Mouse (Mus musculus) c-Kit-positive CD71-positive TER-119-negative erythroid progenitor cells, embryonic 14.5 days (primary cell): ENCODE measurements around the gene Elf2.

Experiments used
- DNase-seq: peaks from one replicate; pipeline ENCODE4 v3.0.0-alpha.2; 2013; ENCODE audit warnings: low read depth

Elf2 gene

DNA sequence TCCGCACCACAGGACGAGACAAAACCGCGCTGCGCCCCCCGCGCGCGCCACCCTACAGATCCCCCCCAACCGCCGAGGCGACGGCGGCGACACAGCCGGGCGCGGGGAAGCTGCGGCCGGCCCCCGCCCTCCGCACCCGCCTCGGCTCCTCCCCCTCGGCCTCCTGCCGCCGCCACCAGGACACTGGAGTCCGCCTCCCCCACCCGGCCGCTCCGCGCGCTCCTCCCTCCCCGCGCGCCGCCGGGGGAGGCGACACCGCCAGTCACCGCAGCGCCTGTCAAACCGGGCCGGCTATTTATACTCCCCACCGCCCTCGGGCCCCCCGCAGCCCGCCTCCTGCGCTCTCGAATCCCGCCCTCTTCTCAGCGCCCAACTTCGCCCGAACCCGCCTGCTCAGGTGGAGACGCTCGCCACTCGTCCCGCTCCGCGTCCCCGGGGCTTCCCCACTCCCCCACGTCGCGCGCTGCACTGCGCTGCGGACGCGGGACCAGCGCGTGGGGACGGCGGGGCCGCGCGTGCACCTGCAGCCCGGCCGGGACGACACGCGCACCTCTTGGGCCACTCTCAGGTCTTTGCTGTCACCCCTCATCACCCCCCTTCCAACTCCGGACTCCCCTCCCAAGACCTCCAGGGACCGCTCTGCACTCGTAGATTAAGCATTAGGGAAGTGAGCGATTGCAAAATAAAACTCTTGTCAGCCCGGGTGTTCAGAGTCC is at the start of gene Elf2:
Elf2 (minus strand) TSS at position 112 of the 716 bp plus-strand sequence.
- DNase-seq = peak; percentile 90

DNA sequence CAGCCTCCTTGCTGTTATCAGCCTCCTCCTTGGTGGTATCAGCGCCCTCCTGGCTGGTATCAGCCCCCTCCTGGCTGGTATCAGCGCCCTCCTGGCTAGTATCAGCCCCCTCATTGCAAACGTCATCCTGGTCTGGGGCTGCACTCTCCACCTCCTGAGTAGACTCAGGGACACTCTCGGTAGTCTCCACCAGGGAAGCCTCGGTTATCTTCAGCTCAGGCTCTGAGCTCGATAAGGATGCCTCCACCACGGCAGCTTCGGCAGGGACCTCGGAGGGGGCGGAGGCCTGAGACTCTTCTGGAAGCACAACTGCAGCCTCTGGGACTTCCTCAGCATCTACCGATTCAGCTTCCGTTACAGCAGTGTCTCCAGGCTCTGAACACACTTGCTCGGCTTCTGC is 48.4 kb upstream of the Elf2 start:
- DNase-seq = peak; percentile 74

DNA sequence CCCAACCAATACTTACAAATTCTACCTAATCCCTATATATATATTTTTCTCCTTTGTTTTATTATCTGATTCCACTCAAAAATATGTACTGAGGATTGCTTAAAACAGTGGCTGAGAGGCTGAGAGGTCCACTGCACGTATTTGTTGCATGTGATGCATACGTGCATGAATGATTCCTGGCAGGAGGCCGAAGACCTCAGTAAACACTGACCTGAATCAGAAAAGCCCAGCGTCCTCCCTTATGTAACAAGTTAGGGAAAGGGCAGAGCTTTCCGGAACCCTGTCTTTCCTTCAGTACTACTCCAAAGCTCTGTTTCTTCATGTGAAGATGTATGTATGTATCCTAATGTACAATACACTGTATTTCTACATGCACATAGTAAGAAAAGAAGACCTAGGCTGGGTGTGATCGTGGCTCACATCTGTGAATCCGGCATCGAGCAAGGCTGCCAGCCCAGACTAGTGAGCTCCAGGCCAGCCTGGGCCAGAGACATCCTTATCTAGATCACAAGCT is 47.5 kb upstream of the Elf2 start:
- no peak for DNase-seq

DNA sequence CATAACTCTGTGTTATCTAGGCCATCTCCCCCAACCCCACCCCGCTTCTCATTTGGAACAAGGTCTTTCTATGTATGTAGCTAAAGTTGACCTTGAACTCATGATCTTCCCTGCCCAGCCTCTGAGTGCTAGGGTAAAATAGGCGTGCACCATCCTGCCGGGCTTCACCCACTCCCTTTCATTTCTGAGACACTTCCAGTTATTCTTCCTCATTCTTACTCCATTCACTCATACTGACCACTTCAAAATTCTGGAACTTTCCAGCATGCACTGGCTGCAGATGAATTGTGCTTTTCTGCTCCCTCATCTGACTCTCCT is 46.6 kb upstream of the Elf2 start:
- no peak for DNase-seq

DNA sequence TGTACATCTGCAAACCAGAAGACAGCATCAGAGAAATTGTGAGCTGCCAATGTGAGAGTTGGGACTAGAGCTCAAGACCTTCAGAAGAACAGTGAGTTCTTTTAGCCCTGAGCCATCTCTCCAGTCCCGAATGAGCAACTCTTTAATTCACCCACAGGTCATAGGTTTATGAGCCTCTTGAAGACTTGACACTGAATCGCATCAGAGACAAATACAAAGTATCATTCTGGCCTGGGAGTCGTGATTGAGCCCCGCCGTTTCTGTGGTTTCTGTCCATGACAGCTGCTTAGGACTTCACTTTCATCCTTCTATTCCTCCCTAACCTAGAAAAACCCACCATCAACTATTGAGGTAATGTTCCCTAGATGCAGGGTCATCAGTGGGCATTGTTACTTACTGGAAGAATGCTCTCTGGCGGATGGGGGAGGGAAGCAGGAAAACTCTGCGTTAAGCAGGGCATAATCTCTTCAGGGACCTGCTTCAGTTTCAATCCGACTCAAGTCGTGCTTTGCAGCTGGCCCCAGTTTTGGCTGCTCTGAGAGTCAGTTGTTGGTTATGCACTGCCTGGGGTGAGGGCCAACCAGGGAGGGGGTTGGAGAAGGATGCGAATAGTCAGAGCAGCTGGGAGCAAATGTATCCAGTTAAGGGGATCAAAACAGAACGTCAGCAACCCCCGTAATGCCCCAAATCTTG is 46.1 kb upstream of the Elf2 start:
- DNase-seq = no peak

DNA sequence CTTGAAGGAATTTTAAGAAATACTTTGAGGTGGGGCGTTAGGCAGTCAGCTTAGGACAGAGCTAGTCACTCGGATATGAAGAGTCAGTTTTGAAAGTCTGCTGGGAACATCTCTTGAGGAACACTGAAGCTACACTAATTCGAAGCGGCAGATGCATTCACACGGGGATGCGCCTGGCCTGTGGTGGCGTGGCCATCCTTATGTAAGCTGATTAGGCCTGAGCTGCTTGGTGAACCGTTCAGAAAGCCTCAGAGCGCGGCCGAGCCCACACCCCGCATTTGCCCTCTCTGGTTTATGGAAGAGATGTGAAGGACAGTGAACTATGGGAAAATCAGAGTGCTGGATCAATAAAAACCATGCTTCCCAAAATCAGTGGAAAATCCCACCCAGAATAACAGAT is 42.9 kb upstream of the Elf2 start:
- no peak for DNase-seq

DNA sequence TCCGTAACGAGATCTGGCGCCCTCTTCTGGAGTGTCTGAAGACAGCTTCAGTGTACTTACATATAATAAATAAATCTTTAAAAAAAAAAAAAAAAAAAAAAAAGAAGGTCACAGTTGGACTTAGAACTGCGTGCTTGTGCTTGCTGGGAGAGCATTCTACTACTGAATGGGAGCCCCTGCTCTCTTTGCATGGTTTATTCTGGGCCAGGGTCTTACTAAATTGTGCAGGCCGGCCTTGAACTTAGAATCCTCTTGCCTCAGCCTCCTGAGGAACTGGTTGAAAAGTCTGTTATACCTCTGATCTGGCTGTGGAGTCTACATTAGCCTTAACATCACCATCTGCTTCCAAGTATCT is 40.2 kb upstream of the Elf2 start:
- no peak for DNase-seq

DNA sequence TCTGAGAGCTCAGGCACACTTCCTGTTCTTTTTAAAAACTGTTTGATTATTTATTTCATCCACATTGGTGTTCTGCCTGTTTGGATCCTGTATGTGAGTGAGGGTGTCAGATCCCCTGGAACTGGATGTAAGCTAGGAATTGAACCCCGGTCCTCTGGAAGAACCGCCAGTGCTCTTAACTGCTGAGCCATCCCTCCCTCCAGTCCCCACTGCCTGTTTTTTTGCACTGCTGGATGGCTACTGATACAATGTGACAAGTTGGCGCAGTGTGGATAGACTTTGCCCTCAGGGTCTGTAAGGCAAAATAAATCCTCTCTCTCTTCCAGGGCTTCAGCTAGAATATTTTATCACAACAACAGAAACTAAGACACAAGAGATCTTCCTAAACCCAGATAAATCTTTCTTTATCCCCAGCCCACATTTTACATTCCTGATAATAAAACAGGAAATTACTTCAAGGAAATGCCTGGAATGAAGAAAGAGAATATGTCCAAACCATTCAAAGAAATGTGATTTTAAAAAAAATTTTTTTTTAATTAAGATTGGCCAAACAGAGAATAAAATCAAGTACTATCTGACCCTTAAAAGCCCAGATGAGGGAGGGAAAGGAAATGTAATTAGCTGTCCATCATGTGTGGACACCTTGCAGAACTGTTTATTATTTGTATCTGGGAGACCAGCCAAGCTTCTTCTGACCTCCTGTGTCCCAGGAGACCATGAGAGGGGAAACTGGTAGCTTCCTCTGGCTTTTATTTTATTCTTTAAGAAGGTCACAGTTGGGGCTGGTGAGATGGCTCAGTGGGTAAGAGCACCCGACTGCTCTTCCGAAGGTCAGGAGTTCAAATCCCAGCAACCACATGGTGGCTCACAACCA is 39.6 kb upstream of the Elf2 start:
- no peak for DNase-seq

DNA sequence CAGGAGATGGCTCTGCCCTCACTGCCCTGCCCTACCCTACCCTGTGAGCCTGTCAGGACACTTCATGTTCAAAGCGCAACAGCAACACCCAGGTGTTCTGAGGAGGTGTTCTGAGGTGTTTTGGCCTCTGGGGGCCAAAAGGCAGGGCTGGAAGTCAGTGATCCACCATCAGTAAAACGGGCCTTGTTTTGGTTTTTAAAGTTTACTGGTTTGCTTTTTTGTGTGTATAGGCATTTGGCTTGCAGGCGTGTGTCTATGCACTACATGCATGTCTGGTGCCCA is 38.1 kb upstream of the Elf2 start:
- no peak for DNase-seq

DNA sequence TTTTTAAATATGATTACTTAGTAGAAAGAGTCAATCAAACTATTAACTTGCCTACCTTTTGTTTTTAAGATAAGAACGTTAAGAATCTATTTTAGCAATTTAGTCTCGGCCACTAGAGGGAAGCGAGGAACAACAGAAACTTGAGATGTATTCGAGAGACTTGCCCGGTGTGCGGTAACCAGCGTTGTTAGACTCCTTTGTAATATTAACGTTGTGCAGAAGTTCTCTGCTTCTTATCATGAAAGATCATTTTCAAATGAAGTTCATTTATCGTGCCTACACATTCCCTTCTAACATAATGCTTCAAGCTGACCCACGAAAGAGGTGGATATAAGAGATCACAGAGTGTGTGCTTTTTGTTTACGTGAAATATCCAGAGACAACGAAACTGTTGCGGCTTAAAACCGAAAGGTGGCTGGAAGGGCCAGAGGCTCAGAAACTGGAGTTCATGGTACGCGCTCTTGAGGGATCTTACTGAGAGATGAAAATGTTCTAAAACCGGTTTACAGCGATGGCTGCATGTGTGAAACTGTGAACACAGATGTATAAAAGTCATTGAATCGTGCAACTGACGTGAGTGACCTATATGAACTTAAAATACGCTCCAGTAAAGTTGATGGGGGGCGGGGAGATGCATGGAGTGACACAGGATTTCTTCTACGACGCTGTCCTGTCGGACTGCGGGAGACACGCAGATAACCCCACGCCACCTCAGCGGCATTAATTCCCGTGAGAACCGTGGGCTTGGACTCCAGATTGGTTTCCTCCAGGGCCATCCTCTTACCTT is 37.6 kb upstream of the Elf2 start:
- DNase-seq = no peak

DNA sequence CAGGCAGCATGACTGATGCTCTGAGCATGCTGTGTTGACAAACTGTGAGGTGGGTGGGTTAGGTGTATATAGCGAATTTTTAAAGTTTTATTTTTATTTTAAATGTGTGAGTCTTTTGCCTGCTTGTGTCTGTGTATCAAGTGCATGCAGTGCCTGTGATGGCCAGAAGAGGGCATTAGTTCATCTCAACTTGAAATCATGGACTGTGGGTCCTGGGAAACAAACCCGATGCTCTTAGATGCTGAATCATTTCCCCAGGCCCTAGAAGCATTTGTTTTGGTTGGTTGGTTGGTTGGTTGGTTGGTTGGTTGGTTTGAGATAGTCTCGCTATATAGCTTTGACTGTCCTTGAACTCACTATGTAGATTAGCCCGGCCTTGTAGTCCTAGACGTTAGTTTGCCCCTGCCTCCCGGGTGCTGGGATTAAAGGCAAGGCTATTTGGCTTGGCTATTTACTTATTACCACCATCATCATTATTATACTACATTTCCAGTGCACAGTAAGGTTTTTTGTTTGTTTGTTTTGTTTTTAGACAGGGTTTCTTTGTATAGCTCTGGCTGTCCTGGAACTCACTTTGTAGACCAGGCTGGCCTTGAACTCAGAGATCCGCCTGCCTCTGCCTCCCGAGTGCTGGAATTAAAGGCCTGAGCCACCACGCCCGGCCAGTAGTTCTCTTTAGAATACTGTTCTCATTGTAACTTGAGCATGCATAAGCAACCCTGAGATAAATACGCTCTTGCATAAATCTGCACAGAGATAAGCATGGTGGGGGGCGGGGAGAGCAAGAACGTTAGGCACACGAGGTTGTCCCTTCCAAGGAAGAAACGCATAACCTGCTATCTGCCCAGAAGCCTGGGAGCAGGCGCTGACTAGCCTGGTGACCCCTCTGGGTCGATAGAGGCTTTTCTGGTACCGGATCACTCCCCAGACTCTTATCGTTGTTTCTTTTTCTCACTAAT is 35.1 kb upstream of the Elf2 start:
- peak; percentile 86 for DNase-seq

DNA sequence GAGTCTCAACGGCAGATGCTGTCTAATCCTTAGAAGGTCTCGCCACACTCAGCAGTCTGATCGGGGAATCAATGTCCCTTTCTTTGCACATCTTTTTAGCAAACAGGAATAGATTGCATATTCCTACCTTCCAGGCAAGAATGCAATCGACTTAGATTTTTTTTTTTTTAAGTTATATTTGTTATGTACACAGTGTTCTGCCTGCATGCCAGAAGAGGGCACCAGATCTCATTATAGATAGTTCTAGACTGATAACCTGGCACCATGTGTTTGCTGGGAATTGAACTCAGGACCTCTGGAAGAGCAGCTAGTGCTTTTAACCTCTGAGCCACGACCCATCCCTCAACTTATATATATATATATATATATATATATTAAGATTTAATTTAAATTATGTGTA is 33.1 kb upstream of the Elf2 start:
- DNase-seq = no peak

DNA sequence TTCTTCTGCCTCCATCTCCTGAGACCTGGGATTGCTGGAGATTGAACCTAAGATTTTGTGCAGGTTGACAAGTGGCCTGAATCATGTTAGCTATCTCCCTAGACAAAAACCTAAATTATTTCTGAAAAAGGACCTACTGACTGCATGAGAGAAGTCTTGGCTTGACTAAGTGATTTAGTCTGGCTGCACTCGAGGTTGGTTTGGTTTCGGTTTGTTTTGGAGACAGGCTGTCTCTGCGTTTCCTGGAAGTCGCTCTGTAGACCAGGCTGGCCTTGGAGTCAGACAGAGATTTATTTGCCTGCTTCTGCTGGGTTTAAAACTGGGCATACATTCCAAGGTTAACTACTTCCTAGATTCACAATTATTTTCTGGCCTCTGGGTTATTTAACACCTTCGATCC is 32.4 kb upstream of the Elf2 start:
- no peak for DNase-seq

DNA sequence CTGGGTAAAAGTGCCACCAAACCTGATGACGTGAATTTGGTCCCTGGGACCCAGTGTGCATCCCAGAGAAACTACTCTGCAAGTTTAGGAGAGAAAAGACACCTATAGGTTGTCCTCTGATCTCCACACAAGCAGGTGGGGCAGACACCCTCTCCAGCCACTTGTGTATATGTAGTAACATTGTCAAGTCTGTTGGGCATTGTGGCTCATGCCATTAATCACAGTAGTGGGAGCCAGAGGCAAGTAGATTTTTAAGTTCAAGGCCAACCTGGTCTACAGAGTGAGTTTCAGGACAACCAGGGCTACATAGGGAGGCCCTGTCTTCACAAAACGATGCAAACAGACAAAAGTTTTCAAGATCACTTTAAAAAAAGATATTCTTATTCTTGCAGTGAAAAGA is 31.4 kb upstream of the Elf2 start:
- DNase-seq = no peak

DNA sequence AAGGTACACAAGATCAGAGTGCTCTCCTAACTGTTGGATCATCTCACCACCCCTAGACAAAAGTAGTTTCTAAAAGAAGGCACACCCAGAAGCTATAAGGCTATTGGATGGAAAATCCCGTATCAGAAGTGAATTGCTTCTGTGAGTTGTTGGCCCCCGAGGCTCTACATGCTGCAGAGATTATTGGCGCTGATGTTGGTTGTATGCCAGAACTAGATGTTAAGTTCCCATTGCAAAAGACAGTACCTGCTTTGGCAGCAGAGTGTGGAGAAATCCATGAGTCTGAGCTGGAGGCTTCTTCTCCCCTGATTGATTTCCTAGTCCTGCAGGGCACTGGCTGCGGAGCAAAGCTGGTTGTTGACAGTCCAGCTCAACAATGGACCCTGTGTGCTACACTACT is 27.5 kb upstream of the Elf2 start:
- DNase-seq = no peak

DNA sequence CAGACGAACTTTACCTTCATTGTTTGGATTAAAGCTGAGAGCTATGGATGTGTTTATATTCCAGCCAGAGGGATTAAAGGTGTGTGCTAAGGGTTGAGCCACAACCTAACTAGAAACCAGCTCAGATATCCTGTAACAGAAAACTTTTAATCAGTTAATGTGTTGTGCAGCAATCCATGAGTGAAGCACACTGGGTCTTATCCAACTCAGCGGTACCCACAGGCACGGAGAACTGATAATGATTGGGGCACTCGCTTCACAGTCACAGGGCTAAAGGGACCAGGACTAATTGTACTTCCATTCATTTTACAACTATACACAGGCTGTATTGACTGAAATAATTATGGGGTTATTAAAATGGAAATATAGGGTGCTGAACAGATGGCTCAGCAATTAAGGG is 26.5 kb upstream of the Elf2 start:
- DNase-seq = no peak

DNA sequence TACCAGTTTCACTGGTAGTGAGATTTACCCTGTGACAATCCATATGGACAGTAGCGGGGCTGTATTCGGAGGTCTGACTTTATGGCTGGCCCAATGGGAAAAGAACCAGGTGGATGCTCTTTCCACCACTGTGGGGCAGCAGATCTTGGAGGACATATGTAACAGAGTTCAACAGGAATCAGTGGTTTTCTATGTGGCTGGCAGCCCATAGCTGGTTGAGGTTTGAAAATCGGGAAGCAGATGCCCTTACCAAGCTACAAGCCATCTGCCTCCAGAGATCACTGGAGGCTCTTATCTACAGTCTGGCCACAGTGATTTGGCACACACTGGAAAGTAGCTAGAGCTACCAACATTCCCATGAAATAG is 25.0 kb upstream of the Elf2 start:
- DNase-seq = no peak

DNA sequence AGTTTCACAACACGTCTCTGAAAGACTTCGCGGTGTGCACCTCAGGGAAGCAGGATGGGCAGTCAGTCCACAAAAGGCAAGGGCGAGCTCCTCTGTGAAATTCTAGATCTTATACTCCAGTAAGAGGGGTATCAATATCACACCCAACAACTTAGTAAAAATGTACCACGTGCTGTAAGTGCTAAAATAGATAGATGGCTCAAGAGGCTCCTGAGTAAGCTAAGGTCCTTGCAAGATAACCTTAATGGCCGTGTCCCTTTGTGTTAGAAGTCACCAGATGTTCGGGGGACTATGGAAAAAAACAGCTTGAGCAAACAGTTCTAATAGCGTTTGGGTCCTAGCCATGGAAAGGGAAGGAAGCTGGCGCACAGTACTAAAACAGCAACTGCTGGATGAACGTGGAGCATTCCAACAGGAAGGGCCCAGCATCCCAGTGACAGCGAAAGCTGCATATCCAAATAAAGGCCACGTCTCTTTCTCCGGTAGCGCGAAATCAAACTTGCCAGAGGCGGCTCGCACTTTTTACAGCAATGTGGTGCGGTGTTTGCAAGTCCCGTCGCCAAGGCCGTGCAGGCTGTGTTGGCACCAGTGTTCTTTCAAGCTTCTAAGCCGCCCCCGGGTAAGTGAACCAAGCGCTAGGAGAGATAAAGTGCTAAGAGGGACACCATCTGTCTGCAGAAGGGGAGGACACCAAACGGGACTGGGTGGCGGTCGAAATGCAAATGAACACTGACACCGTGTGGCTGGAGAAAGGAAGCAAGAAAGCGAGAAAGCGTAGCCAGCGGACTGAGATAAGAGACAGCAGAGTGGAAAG is 24.4 kb upstream of the Elf2 start:
- peak; percentile 93 for DNase-seq

DNA sequence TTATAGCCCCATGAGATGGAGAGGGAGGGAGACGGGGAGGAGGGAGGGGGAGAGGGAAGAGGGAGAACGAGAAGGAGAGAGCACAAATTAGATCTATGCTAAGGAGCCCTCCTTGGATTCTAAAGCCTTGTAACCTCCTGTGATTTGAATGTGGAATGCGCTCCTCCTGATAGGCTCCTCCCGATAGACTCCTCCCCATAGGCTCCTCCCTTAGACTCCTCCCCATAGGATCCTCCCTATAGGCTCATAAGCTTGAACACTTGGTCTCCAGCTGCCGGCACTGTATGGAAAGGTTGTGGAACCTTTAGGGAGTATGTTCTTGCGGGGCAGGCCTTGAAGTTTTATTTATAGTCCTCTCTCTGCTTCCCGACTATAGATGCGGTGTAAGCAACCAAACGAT is 20.6 kb upstream of the Elf2 start:
- DNase-seq = no peak

DNA sequence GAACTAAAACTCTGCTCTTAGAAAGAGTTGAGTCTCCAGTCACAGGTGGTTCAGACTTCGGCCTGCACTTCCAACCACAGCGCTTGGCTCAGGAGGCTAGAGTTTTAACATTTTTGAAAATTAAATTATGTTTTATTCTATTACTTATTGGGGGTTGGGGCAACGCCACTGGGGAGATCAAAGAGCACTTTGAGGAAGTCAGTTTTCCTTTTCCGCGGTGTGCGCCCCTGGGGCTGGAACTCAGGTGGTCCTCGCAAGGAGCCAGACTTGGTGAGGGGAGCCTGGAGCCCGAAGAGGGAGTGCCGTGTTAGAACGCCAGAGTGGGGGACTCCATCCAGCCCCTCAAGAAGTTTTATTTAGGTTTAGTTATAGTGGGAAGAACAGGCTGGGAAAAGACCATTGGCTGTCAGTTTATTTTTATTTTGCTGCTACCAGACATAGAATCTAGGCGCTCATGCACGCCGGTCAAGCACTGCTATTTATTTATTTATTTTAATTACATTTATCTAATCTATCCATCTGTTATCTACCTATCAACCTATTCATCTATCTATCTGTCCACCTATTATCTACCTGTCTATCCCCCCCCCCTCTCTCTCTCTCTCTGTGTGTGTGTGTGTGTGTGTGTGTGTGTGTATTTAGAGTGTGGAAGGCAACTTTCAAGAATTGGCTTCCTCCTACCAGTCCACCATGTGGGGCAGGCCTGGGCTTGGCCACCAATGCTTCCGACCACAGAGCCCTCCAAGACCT is 19.3 kb upstream of the Elf2 start:
- DNase-seq = no peak
